Mouse (Mus musculus) liver, adult 2 months (tissue): ENCODE results near the gene Dguok. TPM values are rescaled to one million over a fixed set of nuclear protein-coding genes. Genes with fewer than 3 reads are reported as not detected.

Source experiments
- DNase-seq: peaks from one replicate; pipeline ENCODE4 v3.0.0-alpha.2; 2011; ENCODE audit warnings: low read depth, low spot score; ENCODE audit errors: extremely low read depth
- H3K27ac ChIP-seq: fragments of 200-500 bp; replicated peaks from 2 replicates; pipeline ENCODE4 v1.5.1; 2012; ENCODE audit warnings: low read depth, mild to moderate bottlenecking, control low read depth, inconsistent platforms, low read length; ENCODE audit not compliant: insufficient read depth
- H3K27me3 ChIP-seq: fragments of 200-500 bp; 2 replicates; pipeline ENCODE4 v1.6.1; 2012; ENCODE audit warnings: mild to moderate bottlenecking, moderate library complexity, low read length, inconsistent platforms; ENCODE audit not compliant: control insufficient read depth, insufficient read depth
- H3K36me3 ChIP-seq: fragments of 200-500 bp; 2 replicates; pipeline ENCODE4 v1.6.1; 2012; ENCODE audit warnings: low read length, inconsistent platforms; ENCODE audit not compliant: control insufficient read depth, insufficient read depth
- H3K4me1 ChIP-seq: fragments of 200-500 bp; 2 replicates; pipeline ENCODE4 v1.6.1; 2011; ENCODE audit warnings: low read length; ENCODE audit not compliant: control insufficient read depth, insufficient read depth
- H3K4me3 ChIP-seq: fragments of 200-500 bp; 2 replicates; pipeline ENCODE4 v1.5.1; 2011; ENCODE audit warnings: low read depth, mild to moderate bottlenecking, control low read depth, low read length, moderate library complexity; ENCODE audit not compliant: insufficient read depth
- H3K79me2 ChIP-seq: fragments of 200-500 bp; 2 replicates; pipeline ENCODE4 v1.6.1; 2012; ENCODE audit warnings: inconsistent platforms, mild to moderate bottlenecking, low read length, moderate library complexity; ENCODE audit not compliant: control insufficient read depth, insufficient read depth
- H3K9ac ChIP-seq: fragments of 200-500 bp; 2 replicates; pipeline ENCODE4 v1.6.1; 2012; ENCODE audit warnings: low read depth, mild to moderate bottlenecking, control low read depth, inconsistent platforms, low read length
- CTCF ChIP-seq: fragments of 200-500 bp; IDR thresholded peaks from 2 replicates; pipeline ENCODE4 v1.5.1; 2011; ENCODE audit warnings: low read depth, low read length, control low read depth
- POLR2A ChIP-seq: fragments of 200-500 bp; IDR thresholded peaks from 2 replicates; pipeline ENCODE4 v1.6.1; 2011; ENCODE audit warnings: low read length, control low read depth; ENCODE audit not compliant: insufficient read depth; ENCODE audit errors: extremely low read depth
- WGBS: fragments of 180-500 bp; shearing (Covaris S2); methylation state at CpG from one replicate; pipeline ENCODE4 v1.1.7; 2018; 5-methylcytosine and 5-hydroxymethylcytosine counted together
- polyA plus RNA-seq: library from polyadenylated mRNA; depleted of rRNA; stranded (reverse); fragments of >200 nt; gene quantifications from 2 replicates; pipeline ENCODE4 v1.2.3, GENCODE M21; 2012
- total RNA-seq: library from RNA; depleted of rRNA; stranded (reverse); fragments of >200 nt; gene quantifications from 2 replicates; pipeline ENCODE4 v1.2.3, GENCODE M21; 2014

The Dguok gene
- total and polyA plus RNA-seq, 2 experiments = 17.4 to 23.5 TPM

GRCm38 (mm10) chr6:83464011-83464410 is 42.8 kb downstream of the Dguok start:
- Histone ChIP-seq H3K79me2 (no peaks in the 10 kb centered on the region), H3K4me3 (no peak overlapping the region), H3K27ac (no peak overlapping the region), H3K27me3 (no peaks in the 10 kb centered on the region), H3K36me3 (no peaks in the 10 kb centered on the region), H3K9ac (no peak overlapping the region), H3K4me1 (no peaks in the 10 kb centered on the region)
- DNase-seq = no peak
- TF ChIP-seq POLR2A = no peak
- no peak for TF ChIP-seq CTCF

DNA sequence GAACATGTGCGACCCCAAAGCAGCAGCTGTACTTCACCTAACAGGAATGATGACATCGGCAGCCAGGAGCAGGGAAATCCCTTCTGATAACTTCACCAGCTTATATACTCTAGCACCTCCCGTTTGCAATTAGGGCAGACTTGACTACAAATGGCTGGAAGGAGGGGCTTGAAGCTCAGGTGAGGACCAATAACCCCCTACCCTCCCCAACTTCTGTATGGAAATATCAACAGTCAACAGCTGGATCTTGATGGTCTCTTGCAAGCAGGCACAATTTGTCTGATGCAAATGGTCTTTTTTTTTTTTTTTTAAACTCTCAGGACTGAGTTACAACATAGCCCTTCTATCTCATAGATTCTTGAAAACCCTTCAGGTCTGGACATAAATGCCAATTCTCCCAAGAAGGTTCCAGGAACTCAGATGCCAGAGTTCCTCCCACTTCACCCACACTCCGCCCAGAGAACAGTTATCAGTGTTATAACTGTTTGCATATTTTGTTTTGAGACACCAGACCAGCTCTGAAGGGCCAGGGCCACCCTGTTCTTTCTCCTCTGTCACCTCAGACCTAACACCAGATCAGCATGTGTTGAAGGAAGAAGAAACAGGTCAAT is 47.6 kb downstream of the Dguok start, which contains the start of gene Tet3:
Tet3 (minus strand) TSS at position 51 of the 611 bp plus-strand sequence.
- Histone ChIP-seq H3K79me2 (peaks cover 11% of the 10 kb centered on the region; the same call in 1 of the 2 replicates), H3K27ac (no peak within 1 kb of the TSS), H3K4me3 (no peak within 1 kb of the TSS), H3K27me3 (no peaks in the 10 kb centered on the region), H3K4me1 (peaks cover 11% of the 10 kb centered on the region), H3K36me3 (no peaks in the 10 kb centered on the region), H3K9ac (no peak within 1 kb of the TSS)
- 67% methylated on average over 4 of the region's 4 CpGs for whole genome bisulfite sequencing
- no peak for DNase-seq
- TF ChIP-seq POLR2A = no peak
- TF ChIP-seq CTCF = no peak

- Histone ChIP-seq H3K79me2 (peaks cover 20% of the 10 kb centered on the region; the same call in 1 of the 2 replicates), H3K36me3 (no peaks in the 10 kb centered on the region), H3K27me3 (no peaks in the 10 kb centered on the region), H3K4me1 (peaks cover 13% of the 10 kb centered on the region), H3K4me3 (peak overlapping the region; percentile 93), H3K27ac (peak overlapping the region; percentile 88), H3K9ac (peak overlapping the region; percentile 97)
- 10% methylated on average over 33 of the region's 33 CpGs for WGBS
- no peak for DNase-seq
- 0 out of 2 replicates have a peak, but pooled peaks have one; percentile 5 for TF ChIP-seq POLR2A
- TF ChIP-seq CTCF = no peak
Observed at GRCm38 (mm10) chr6:83456984-83457810, 49.6 kb downstream of the Dguok start.

- TF ChIP-seq CTCF (no peak), POLR2A (0 out of 2 replicates have a peak, but pooled peaks have one; percentile 38)
- peak overlapping the region; percentile 93 for H3K4me3 ChIP-seq
- H3K36me3 ChIP-seq = no peaks in the 10 kb centered on the region
- H3K4me1 ChIP-seq = peaks cover 16% of the 10 kb centered on the region
- peak; percentile 56 for DNase-seq
- H3K27ac ChIP-seq = peak overlapping the region; percentile 88
- WGBS = under 1% methylated on average over 61 of the region's 105 CpGs
- peak overlapping the region; percentile 97 for H3K9ac ChIP-seq
- H3K27me3 ChIP-seq = no peaks in the 10 kb centered on the region
- peaks cover 20% of the 10 kb centered on the region; the same call in 1 of the 2 replicates for H3K79me2 ChIP-seq
Observed at GRCm38 (mm10) chr6:83456131-83456983, 50.4 kb downstream of the Dguok start.

- peak; percentile 43 for DNase-seq
- TF ChIP-seq CTCF (no peak), POLR2A (no peak)
- Histone ChIP-seq H3K4me3 (peak overlapping the region; percentile 93), H3K27ac (peak overlapping the region; percentile 54), H3K27me3 (no peaks in the 10 kb centered on the region), H3K36me3 (no peaks in the 10 kb centered on the region), H3K79me2 (peaks cover 20% of the 10 kb centered on the region; the same call in 1 of the 2 replicates), H3K4me1 (peaks cover 21% of the 10 kb centered on the region), H3K9ac (peak overlapping the region; percentile 97)
- WGBS = 2% methylated on average over 39 of the region's 41 CpGs
Observed at GRCm38 (mm10) chr6:83455328-83456130, 51.2 kb downstream of the Dguok start.
